Mouse (Mus musculus) testis, adult 2 months (tissue): ENCODE measurements at regions not wholly inside any gene's neighbourhood (a gene's known extent, or its start where the extent isn't known, plus 50 kb on each side); places are given as distances from the start of the nearest gene placed in this dataset.

Experiments used
- H3K27ac ChIP-seq: fragments of 200-500 bp; 2 replicates; pipeline ENCODE4 v1.5.1; 2012; ENCODE audit warnings: low read depth, low read length; ENCODE audit not compliant: control insufficient read depth, insufficient read depth
- H3K27me3 ChIP-seq: fragments of 200-500 bp; 2 replicates; pipeline ENCODE4 v1.6.1; 2012; ENCODE audit warnings: mild to moderate bottlenecking, low read length, moderate library complexity; ENCODE audit not compliant: control insufficient read depth, insufficient read depth
- H3K36me3 ChIP-seq: fragments of 200-500 bp; 2 replicates; pipeline ENCODE4 v1.6.1; 2012; ENCODE audit warnings: mild to moderate bottlenecking, low read length; ENCODE audit not compliant: control insufficient read depth, insufficient read depth
- H3K4me1 ChIP-seq: fragments of 200-500 bp; 2 replicates; pipeline ENCODE4 v1.6.1; 2012; ENCODE audit warnings: low read length; ENCODE audit not compliant: control insufficient read depth, insufficient read depth
- H3K4me3 ChIP-seq: fragments of 200-500 bp; 2 replicates; pipeline ENCODE4 v1.5.1; 2012; ENCODE audit warnings: low read depth, mild to moderate bottlenecking, low read length, moderate library complexity, mixed read lengths; ENCODE audit not compliant: control insufficient read depth
- CTCF ChIP-seq: fragments of 200-500 bp; IDR thresholded peaks from 2 replicates; pipeline ENCODE4 v1.5.1; 2012; ENCODE audit warnings: low read depth, mild to moderate bottlenecking, inconsistent platforms, low read length, moderate library complexity; ENCODE audit not compliant: control insufficient read depth, insufficient read depth, insufficient replicate concordance
- POLR2A ChIP-seq: fragments of 200-500 bp; IDR thresholded peaks from 2 replicates; pipeline ENCODE4 v1.6.1; 2012; ENCODE audit warnings: low read depth, mild to moderate bottlenecking, inconsistent platforms, low read length, moderate library complexity; ENCODE audit not compliant: control insufficient read depth

DNA sequence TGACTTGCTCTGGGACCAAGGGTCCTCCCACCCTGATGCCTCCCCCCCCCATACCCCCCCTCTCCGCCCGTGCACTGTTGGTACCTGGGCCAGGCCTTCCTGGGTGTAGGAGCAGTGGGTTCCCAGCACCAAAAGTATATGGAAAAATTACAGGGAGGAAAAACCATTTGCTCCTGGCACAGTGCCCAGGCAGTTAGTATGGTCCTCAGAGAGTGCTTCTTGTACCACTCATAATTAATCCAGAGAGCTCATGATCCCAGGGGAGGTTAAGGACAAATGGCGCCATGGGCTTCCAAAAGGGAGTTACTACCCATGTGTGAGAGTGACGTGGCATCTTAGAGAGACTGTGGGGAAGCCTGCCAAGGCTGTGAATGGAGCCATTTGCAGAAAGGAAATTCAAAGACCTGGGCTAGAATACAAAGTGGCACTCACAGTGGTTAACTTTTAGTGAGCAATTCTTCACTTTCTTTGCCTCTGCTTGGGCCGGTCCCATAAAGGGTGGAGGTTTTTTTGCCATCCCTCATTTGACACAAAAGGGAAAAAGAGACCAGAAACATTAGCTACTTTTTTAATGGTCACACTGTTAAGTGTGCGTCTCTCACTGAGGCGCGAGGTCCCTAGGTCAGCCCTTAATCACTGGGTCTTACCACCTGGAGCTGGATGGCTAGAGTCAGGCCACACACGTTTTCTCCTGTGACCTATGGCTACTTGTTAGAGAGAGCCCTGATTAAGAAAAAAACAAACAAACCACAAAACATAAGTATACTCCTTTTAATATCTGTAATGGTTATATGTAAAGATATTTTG, 120.7 kb upstream of the Bmper start:
- Histone ChIP-seq H3K4me3 (no peak overlapping the region), H3K4me1 (no peaks in the 10 kb centered on the region), H3K36me3 (no peaks in the 10 kb centered on the region), H3K27ac (no peak overlapping the region), H3K27me3 (no peaks in the 10 kb centered on the region)
- TF ChIP-seq POLR2A, result no peak
- no peak for TF ChIP-seq CTCF

DNA sequence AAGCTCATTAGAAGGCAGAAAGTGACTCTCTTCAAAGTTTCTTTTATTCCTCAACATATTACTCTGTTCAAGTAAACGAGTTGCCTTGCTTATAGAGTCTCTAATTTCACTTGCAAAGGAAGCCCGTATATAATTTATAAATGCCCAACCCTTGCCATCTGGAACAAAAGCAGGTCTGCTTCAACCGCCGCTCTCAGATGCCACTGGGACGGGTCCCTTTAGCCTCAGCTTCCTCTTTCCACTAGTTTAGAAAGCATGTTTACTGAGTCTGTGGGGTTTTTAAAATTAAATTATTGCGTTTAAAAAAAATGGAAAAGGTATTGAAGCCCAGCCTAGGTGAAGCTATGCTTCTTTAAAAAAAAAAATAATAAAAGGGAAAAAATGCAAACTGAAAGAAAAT, 111.4 kb upstream of the Bmper start:
- H3K27me3 ChIP-seq, result no peaks in the 10 kb centered on the region
- TF ChIP-seq POLR2A, result no peak
- no peak for TF ChIP-seq CTCF
- no peak overlapping the region for H3K4me3 ChIP-seq
- no peak overlapping the region for H3K27ac ChIP-seq
- no peaks in the 10 kb centered on the region for H3K36me3 ChIP-seq
- H3K4me1 ChIP-seq, result no peaks in the 10 kb centered on the region

DNA sequence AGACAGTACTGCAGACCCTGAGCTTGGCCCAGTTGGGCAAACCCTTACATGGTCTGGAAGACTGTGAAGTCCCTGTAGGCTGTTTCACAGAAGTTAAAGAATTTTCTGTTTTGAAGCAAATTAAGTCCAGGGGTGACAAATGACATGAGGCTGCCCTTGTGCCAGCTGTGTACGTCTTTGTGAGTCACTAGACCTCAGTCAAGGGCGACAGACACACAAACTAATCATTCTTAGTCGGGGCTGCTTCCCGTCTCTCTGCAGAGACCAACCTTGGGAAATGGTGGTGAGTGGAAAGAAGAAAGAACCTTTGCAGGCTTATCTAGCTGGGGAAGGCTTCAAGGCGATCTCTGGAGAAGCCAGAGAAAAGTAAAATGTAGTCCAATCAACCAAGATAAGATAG, 107.8 kb upstream of the Bmper start:
- no peak for TF ChIP-seq CTCF
- TF ChIP-seq POLR2A, result no peak
- H3K4me1 ChIP-seq, result no peaks in the 10 kb centered on the region

DNA sequence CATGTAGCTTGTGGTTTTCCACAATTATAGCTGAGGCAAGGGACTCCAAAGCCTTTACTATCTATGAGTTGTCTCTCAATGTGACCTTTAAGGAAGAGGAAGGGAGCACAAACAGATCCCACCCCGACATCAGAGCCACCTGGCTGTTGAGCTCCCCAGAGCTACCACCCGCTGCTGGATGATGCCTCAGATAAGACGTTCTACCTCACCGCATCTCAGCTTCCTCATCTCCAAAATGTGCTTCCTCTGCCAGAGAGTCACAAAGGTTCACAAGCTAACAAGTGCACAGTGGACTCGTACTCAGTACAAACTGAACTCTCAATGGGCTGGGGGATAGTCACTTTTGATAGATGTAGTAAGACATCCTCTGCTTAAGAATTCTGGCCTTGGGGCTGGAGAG, 107.3 kb upstream of the Bmper start:
- no peaks in the 10 kb centered on the region for H3K4me1 ChIP-seq
- TF ChIP-seq POLR2A (no peak), CTCF (no peak)
- no peak overlapping the region for H3K27ac ChIP-seq
- no peaks in the 10 kb centered on the region for H3K27me3 ChIP-seq
- H3K4me3 ChIP-seq, result no peak overlapping the region
- H3K36me3 ChIP-seq, result no peaks in the 10 kb centered on the region

More for the DNA sequence above, 107.8 kb upstream of the Bmper start:
- no peak overlapping the region for H3K27ac ChIP-seq
- H3K36me3 ChIP-seq, result no peaks in the 10 kb centered on the region
- H3K27me3 ChIP-seq, result no peaks in the 10 kb centered on the region
- H3K4me3 ChIP-seq, result no peak overlapping the region

DNA sequence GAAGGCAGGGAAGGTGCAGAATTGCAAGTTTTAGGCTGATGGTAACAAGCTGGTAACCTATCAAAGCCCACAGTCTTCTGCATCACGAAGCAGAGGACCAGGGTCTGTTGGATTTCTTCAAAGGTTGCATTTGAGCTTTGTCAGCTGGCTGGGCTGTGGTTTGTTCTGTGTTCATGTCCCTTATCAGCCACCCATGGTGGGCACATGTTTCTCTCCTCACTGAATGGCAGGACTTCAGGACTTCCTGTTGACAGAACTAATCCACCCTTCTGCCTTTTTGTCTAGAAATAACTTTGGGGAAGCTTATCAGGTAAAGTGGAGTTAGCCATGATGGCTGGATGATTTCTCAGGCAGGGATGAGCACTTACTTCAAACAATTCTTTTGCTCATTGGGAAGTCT, 106.6 kb upstream of the Bmper start:
- Histone ChIP-seq H3K4me3 (no peak overlapping the region), H3K36me3 (no peaks in the 10 kb centered on the region), H3K27me3 (no peaks in the 10 kb centered on the region), H3K4me1 (no peaks in the 10 kb centered on the region), H3K27ac (no peak overlapping the region)
- no peak for TF ChIP-seq POLR2A

DNA sequence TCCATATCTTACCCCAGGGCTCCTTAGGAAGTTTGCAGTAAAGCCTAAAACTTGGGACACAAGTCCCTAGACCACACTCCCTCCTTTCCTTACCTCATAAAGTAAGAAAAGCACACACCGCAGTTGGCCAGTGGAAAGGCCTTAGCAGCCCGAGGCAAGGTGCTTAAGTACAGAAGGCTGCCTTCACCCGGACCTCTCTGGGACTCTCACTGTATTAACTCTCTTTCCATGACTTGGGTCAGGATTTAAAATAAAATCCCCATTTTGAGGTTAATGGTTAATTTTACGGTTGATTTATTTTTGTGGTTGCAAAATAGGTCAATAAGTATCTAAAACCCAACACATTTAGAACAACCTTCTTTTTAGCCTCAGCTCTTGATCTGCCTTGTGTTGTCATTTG, 103.1 kb upstream of the Bmper start:
- Histone ChIP-seq H3K27me3 (no peaks in the 10 kb centered on the region), H3K27ac (no peak overlapping the region), H3K4me3 (no peak overlapping the region), H3K4me1 (no peaks in the 10 kb centered on the region), H3K36me3 (no peaks in the 10 kb centered on the region)
- TF ChIP-seq CTCF (no peak), POLR2A (no peak)

DNA sequence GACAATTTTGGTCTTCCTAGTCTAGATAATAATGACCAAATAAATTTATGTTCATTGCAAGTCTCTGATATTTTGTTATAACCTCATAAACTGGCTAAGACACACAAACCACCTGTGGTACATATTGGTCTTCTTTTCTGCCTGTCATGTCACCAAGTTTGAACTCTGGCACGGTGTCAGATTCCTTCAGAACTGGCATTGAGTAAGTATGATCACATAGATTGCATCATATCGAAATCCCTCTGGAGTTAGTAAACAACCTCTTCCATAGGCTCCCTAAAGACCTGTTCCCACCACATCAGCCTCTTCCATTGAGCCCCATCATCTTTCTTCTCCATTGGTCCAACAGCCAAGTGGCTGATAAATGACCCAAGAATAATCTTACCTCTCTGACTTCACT, 102.1 kb upstream of the Bmper start:
- Histone ChIP-seq H3K27ac (no peak overlapping the region), H3K4me1 (no peaks in the 10 kb centered on the region), H3K4me3 (no peak overlapping the region), H3K27me3 (no peaks in the 10 kb centered on the region), H3K36me3 (no peaks in the 10 kb centered on the region)
- TF ChIP-seq POLR2A (no peak), CTCF (no peak)
